Mouse (Mus musculus): ENCODE measurements around the gene Zc3h10.

GRCm38 (mm10) chr10:128504012-128504411 is 43.6 kb downstream of the Zc3h10 start:
- TF ChIP-seq CTCF (IDR thresholded peaks at IDR 0.05; ENCODE audit: extremely low read depth, insufficient read length, insufficient replicate concordance, low read depth, low read length) (no peak), POLR2A (IDR thresholded peaks at IDR 0.05; ENCODE audit: low read depth, low read length) (no peak)

Data from small intestine, adult 2 months (tissue).